Mouse (Mus musculus) c-Kit-positive CD71-positive TER-119-negative erythroid progenitor cells, embryonic 14.5 days (primary cell): ENCODE data around the gene Mxra7.
A peak's percentile ranks its signal among the peaks of the same experiment; 100 is the strongest.

Source experiments
- DNase-seq: peaks from one replicate; pipeline ENCODE4 v3.0.0-alpha.2; 2013; ENCODE audit warnings: low read depth

Mxra7 gene

GRCm38 (mm10) chr11:116816769-116817168, 11.1 kb downstream of the Mxra7 start:
- DNase-seq = no peak

DNA sequence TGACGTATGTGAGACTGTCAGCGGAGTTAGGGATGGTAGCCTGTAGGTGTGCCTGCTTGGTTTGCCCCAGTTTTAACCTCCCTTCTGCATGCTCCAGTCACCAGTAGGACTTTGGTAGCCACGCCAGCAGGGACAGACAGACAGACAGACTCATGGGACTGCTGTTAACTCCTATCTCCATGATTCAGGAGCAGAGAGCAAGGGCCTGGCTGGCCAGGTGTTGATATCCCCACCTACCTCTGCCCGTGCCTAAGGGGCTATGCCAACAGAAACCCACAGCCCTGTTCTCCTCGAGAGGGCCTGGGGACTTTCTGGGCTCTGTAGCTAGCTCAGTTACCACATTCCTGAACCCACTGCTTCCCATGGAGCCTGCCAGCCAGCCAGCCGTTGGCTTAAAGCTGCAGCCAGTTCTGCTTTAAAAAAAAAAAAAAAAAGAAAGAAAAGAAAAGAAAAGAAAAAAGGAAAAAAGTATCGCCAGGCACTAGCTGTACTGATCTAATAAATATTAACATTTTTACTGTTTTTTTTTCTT, 12.9 kb downstream of the Mxra7 start:
- DNase-seq = no peak

DNA sequence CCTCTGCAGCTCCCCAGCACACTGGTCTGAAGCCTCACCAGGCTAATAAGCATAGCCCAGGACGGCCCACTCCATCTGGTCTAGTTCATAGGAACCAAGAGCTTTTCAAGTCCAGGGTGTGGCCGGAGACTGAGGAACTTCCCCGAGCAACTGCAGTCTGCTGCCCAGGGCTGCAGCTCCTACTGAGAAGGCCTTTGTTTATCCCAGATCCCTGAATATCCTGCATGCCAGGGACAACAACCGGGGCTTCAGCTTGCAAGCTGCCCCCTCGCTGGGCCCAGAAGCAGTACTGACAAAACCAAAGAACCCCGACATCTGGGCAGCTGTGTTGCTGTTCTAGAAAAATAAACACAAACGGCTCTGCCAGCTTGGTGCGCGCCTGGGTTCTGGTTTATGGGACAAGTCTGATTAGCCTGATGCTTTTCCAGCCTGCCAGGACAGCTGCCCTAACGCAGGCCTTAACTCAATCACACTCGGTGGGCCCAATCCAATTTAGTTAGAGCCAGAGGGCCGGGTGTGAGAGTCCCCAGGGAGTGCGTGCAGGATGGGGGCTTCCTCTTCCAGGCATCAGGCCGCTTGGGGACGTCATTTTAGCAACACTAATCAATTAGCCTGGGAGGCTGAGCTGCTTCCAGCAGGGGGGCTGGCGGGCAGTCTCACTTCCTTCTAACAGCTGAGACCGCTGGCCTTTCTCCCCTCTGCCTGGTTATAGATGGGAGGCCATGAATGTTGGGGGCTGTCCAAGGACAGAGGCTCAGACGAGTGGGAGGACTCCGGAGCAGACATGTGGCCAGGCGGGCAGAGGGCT, 13.6 kb downstream of the Mxra7 start:
- no peak for DNase-seq

- no peak for DNase-seq
Observed at GRCm38 (mm10) chr11:116813610-116814009, 14.2 kb downstream of the Mxra7 start.

DNA sequence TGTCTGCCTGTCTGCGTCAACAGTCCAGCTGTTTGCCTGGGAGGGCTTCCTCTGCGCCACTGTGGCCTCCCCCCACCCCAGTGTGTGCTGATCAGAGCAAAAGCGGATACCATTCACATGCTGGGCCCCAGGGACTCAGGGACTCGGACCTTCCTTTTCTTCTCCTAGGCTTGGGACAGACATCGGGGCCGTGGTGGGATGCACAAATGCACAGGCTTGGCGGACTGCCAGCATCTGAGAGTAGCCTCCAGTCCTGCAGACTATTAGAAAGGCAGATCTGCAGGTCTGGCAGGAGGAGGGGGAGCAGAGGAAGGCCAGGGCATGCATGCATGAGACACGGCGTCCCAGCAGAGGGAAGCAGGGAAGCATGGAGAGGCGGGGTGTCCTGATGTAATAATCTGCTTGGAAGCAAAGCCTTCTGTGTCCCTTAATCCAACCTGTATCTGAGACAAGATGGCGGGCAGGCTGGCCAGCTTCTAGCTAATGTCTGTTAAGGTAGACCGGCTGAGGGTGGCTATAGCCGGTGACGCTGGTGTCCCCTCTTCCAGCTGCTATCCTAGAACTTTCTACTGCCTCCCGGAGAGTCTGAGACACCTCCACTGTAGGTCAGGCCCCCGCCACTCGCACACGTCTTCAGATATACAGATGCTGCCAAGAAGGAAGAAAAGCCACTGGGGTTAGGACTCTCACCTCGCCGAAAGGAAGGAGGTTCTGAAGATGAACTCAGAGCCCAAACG, 14.9 kb downstream of the Mxra7 start:
- DNase-seq = no peak

DNA sequence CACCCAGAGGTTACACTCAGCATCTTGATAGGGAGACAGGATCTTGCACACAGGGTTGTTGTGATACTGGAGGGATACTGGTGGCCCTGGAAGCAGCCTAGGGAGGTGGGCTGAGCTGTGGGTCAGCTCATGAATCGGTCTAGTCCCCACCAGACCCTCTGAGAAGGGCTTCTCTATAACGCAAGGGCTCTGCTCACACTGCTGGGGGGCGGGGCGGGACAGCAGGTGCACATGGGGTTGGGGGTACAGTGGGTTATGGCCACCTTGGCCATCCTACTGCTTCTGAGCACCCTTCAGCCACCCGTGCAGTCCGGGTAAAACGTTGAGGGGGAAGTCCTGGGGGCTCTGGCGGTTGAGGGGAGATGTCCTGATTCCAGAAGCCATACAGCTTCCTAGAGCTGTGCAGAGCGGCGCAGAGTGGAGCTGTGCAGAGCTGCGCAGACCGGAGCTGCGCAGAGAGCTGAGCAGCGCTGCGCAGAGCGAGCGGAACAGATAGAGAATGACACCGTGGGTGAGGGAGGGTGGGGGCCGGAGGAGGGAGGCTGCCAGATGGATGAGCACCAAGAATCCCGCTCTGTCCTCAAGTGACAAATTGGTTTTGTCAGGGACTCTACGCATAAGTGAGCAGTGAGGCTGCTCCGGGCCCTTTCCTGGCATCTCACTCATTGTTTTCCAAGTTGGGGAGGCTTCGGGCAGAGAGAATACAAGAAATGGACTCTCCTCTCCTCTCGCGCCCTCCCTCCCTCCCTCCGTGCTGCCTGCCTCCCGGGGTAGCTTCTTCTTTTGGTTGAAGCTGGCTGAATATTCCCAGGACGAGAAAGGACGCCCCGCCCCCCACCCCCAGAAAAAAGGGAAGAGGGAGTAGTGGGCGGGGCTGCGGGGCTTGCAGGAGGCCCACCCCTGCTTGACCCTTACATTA, 16.6 kb downstream of the Mxra7 start:
- DNase-seq = no peak

DNA sequence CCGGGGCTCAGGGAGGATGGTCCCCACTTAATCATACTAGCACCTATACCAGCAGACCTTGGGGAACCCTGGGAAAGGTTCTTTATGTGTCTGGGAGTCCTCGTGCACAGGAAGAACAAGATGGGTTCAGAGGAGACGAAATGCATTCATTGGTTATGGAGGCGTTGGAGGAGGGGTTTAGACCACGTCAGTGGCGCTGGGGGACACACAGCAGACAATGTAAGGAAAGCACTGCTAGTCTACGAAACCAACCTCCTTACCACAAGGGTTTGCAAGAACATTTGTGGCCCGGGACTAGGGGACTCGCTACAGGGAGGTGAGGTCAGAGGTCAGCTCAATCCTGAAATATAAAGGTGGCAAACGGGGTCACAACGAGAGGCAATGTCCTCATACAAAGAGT, 17.3 kb downstream of the Mxra7 start:
- DNase-seq = no peak

DNA sequence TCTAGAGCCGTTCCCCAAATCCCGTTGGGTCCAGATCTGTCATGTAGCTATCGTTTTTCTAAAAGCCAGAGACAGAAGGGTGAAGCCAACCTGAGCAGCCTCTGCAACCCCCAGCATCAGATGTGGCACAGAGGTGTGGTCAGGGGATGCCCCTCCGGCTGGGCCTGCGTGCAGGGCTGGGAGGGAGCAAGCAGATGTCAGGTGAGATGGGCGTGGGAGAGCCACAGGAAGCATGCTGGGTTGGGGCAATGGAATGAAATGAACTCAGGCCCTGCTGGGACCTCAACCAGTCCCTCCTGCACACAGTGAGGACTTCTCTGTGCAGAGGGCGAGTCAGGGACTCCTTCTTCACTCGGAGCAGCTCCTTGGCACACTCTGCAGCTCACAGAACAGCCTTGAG, 18.3 kb downstream of the Mxra7 start:
- DNase-seq = no peak

- DNase-seq = no peak
Observed at GRCm38 (mm10) chr11:116808811-116809395, 18.9 kb downstream of the Mxra7 start.

DNA sequence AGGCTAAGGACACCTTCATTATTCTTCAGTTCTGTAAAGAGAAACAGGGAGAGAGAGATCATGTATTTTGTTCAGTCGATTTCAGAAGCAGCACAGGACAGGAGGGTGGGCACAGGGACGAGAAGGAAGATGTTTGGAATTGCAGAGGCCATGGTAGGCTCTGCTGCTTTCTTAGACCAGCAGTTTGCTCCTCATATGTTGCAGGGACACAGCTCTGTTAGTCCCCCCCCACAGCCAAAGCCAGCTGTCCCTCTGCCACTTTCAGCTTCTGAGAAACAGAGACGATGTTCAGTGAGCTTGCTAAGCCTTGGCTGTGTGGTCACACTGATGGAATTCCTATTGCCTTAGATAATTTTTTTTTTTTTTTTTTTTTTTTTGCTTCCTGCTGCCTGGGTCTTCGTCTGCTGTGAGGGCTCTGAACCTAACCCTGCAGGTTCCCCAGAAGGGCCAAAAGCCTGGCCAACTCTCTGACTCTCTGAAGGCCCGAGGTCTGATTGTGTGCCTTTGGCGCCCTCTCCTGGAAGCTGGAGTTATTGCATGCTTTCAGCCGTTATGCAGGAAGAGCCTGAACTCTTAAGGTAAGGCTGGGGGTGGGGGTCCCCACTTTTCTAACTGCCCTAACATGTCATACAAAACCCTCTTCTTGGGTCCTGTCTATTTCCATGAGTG, 19.8 kb downstream of the Mxra7 start:
- peak; percentile 60 for DNase-seq

DNA sequence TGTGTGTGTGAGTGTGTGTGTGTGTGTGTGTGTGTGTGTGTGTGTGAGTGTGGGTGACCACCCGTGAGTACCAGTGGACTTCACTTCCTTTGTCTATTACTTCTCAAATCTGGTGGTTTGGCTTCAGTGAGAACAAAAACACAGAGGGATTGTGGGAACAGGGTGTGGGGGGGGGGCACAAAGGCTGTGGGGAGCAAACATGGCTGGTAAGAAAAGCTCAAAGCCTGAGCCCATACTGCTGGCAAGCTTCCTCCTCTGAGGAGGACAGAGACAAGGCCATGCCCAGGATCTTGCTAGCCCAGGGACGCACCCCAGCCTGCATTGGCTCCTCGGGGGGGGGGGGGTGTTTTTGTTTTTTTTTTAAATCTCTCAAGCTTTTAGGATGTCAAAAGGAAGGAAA, 20.3 kb downstream of the Mxra7 start:
- no peak for DNase-seq

- no peak for DNase-seq
Observed at GRCm38 (mm10) chr11:116807116-116807515, 20.7 kb downstream of the Mxra7 start.

DNA sequence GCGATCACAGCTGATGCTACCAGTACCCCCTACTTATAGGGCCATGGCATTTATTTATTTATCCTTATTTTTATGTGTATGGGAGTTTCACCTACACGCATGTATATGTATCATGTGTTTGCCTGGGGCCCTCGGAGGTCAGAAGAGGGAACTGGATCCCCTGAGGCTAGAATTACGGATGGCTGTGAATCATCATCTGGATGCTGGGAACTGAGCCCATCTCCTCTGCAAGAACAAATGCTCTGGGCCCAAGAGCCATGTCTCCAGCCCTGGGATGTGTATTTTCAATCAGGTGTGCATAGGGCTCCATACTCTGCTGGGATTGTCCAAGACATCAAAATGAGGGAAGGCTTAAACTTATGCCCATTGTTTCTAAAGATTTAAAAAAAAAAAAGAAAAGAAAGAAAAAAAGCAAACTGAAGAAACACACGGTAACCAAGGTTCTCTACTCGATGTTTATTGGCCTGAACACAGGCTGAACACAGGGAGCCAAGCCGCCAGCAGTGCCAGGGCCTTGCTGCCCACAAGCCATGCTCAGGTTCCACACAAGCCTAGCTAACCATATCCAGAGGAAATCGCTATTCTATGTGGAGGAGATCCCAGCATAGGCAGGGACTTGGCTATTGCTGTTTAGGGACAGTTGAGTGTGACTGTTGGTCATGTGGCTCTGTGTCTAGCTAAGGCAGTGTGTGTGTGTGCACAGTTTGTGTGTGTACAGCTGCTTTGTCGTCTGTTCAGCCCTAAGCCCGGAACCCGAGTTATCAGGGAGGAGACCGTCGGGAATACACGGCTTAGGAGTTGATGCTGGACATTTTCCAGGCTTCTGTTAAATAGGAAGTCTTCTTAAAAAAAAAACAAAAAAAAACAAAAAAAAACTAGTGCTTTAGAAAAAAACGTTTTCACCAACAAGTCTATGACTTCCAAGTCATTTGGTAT, 21.4 kb downstream of the Mxra7 start:
- DNase-seq = no peak

DNA sequence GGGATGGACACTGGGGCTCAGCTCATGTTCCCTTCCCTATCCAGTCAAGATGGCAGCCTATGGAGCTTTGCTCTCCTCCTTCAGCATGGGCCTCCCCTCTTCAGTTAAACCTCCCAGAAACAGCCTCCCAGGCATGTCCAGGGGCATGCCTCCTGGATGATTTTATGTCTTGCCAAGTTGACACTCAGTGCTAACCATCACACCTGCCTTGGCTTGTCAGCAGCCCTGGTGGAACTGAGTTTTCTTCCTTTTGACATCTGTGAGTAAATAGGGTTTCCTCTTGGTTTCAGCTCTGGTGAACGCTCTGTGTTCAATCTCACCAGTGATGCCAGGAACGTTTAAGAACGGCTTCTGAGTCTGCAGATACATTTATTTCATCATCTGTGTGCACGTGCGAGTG, 25.1 kb downstream of the Mxra7 start:
- no peak for DNase-seq

DNA sequence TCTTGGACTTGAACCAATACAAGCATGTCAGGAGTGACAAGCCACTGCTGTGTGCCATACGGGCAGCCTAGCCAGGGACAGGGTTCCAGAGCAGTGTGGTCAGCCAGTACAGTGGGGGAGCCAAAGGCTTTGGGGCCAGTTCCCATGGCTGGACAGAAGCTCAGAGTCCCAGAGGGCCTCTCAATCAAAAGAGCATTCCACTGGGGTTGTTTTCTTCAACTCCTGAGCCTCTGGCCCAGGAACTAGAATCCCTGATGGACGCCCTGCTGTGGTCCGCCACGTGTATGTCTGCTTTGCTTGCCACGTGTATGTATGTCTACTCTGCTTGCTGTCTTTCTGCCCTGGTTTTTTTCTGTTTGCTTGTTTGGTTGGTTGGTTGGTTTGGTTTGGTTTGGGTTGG, 26.7 kb downstream of the Mxra7 start:
- no peak for DNase-seq

DNA sequence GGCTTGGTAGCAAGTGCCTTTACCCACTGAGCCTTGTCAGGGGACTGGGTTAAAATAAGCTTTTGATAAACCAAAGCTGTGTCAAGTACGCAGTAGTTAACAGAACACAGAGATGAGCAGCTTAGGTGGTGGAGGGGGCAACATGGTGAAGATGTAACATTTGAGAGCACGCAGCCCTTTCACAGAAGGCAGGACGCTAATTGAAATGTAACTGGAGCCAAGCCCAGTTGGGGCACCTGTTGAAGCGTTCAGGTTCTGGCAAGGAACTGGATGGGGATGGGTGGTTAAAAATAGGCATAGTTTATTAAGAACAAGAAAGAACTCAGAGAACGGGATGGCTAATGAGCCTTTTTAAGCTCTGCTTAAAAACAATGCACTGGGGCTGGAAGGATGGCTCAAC, 28.5 kb downstream of the Mxra7 start:
- DNase-seq = no peak

DNA sequence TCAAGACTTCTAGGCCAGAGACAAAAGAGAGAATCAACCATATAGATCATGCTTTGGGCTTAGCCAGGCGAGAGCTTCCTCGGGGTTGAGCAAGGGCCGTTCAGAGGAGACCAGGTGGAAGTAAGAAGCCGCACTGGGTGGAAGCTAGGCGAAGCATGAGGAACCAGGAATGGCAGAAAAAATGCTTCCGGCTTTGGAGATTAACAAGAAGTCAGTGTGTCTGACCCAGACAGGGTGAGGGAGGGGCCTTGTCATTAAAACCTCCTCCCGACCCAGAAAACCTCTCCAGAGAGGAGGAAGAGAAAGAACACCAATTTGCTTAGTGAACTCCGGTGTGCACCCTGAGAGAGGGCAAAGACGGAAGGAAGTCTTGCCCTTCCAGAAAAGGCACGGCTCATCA, 43.6 kb downstream of the Mxra7 start:
- no peak for DNase-seq

DNA sequence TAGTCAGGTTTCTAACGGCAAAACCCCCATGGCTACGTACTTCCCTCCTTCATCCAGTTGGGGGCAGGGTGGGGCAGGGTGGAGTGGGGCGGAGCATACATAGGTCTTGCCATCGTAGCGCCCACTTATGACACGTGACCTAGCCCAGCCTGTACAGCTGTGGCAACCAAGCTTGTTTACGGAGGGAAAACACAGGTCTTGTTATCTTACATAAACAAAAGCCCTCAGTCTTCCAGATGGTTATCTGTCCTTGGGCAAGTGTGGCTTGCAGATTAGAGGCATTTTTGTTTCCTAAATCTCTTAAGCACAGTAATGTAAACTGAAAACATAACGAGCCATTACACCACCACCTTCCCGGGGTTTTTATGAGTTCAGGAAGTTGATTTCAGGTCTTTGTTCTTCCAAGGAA, 45.1 kb downstream of the Mxra7 start:
- peak; percentile 95 for DNase-seq

DNA sequence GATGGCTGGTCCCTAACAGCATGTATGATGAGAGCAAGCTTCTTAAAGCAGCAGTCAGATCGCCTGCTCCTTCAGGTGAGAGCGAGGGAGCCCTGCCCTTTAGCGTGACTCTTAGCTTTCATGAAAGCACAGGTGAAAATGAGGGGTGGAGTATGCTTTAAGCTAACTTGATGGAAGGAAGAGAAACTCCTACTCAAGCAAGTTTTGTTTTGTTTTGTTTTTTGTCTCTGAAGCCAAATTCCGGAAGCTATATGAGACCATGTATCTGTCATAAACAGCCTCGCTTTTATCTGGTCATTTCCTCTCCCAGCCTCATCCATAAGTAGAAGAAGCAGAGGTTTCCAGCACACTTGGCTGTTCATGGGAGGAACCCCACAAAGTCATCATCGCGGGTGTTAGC, 52.4 kb downstream of the Mxra7 start, which contains the start of gene St6galnac1:
Gene St6galnac1 (minus strand): TSS at position 101 of the 400 bp plus-strand sequence.
- DNase-seq = no peak

DNA sequence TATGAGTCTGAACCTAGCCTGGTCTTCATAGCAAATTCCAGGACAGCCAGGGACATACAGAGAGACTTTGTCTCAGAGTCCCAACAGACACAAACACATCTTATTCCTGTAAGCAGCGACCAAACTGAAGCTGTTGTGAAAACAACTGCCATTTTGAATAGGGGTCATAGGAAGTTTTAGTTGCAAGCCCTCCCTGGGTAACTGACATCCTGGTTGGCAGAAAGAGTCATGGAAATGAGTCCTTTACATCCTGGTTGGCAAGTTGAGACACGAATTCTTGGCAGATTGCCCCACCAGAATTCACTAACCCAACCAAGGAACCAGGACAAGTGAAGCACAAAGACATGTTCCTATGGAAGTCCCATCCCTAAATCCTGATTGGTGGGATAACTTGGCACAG, 54.6 kb downstream of the Mxra7 start:
- no peak for DNase-seq
